Mouse (Mus musculus) right cerebral cortex, adult 18-20 months (tissue): ENCODE data around the gene Btbd35f25.
"Not testable (repeated sequence)": the region's sequence is repeated elsewhere in the genome, so short reads cannot be mapped to it uniquely, and the experiment has no call there.

Experiments
- DNase-seq: peaks from one replicate; pipeline ENCODE4 v3.0.0; 2022; ENCODE audit warnings: mixed read lengths

The Btbd35f25 gene

DNA sequence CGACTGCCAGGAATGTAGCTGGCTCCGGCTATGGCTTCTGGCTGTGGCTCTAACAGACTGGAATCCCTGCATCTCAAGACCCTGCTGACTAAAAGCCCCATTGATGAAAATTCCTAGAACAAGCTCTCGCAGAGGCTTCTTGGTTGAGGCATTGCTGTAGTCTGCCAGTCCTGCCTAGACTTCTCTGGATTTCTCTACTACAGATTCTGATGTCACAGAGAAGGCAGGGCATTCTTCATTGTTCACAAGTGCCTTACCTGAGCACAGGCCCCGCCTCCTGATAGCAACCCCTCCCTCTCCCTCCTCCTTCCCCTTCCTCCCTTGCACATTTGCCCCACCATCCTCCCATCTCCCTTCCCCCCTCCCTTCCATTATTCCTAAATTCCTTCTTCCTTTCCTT lies at the start of gene Btbd35f25:
Gene Btbd35f25, minus strand, starts transcription at position 101 of the 400 bp plus-strand sequence.
- not testable (repeated sequence) for DNase-seq

DNA sequence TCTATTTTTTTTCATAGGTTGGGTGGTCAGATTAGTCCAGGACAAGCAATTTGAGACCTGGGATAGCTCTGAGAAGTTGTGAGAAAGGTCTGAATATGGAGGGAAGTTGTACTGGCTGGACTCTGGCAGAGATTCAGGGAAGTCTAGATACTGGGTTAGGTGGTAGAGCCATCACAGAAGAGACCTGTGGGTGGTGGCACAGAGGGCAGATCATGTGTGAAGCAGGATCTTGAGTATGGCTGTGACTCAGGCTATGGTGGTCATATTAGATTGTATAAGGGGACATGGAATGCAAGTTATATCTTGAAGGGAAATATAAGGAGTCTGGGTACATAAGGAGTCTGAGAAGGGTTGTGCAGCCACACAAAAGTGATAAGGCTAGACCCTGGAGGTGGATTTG lies 49.3 kb upstream of the Btbd35f25 start:
- DNase-seq = no peak

DNA sequence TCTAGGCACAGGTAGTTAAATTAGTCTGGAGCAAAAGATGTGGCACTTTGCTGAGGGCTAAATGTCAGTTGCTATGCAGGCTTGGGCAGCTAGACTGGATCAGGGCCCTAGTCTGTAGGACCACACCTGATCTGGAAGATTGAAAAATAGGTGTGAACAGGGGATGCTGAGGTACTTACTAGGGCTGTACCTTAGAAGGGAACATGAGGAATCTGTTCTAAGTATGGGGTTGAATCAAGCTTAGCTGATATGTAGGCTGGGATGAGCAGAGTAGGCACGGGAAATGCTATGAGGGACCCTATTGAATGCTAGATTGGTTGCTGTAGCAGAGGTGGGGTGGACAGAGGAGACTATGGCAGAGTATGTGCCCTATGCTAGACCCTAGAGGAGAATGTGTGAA lies 47.0 kb upstream of the Btbd35f25 start:
- DNase-seq = no peak

DNA sequence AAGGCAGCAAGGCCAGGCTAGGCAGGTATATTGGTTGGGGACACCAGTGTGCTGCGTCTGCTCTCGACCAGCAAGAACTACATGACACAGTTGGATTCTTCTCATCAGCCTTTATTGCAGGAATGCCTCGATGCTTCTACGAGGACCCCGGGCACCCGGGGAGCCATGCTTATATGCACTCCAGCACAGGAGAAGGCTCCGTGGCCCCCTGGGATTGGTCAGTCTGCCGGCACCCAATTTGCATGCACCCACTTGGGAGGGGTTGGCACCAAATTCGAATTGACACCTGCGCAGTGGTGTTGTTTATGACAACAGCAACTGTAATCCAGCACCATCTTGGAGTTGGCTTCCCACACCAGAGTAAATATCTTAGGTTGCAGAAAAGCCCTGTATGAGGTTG lies 28.1 kb upstream of the Btbd35f25 start:
- no peak for DNase-seq

DNA sequence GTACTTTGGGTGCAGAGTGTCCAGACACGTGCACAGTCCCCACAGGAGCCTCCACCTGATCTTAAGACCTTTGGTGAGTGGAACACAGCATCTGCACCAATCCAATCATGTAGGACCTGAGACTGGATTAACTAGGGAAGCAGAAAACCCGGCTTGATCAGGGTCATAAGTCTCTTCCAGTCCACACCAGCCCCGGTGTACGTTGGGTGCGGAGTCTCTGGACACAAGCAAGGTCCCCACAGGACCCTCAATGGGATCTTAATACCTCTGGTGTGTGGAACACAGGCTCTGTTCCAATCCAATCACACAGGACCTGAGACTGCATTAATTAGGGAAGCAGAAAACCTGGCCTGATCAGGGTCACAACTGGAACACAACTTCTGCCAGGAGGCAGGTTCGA lies 20.0 kb upstream of the Btbd35f25 start:
- DNase-seq = no peak
